Mouse (Mus musculus): ENCODE results near the gene Kif19a. TPM values are rescaled to one million over a fixed set of nuclear protein-coding genes. Genes with fewer than 3 reads are reported as not detected.
A peak's percentile ranks its signal among the peaks of the same experiment; 100 is the strongest.

Kif19a gene
- total RNA-seq, 2 experiments from 2014 or later, result 0.99 to 1.6 TPM

DNA sequence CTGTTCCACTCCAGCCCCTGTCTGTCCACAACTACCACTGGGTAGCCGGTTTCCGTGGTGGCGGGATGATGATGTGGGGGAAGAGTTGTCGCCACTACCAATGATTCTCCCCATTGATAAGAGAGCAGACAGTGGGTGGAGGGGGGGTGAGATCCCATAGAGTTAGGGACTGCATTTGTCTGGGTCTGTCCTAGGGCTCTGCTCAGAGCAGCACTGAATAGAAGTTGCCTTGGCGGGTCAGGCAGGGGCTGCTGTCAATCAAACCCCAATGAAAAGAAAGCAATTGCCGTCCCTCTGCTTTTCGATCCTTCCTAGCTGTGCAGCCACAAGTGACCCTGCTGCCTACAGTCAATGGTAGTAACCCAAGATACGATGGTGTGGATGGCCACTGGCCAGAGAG lies 38.8 kb downstream of the Kif19a start:
- DNase-seq (ENCODE audit: low spot score in 2 of 2), result no peak

DNA sequence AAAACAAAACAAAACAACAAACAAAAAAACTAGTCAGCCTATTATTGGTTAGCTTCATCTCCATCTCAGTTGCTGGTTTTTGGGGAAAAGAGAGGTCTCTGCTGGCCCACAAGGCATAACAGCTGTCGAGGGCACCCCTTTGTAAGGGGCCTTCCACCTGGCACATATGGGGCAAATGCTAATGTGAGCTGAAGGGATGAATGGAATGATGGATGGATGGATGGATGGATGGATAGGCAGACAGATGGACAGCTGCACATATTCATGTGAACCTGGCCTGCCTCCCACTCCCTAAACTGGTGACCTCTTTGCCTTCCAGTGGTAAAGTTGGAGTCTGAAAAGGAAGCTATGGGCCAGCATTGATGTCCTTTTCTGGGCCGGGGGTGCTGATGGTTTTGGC lies 41.8 kb downstream of the Kif19a start:
- no peak for DNase-seq (ENCODE audit: low spot score in 2 of 2)

DNA sequence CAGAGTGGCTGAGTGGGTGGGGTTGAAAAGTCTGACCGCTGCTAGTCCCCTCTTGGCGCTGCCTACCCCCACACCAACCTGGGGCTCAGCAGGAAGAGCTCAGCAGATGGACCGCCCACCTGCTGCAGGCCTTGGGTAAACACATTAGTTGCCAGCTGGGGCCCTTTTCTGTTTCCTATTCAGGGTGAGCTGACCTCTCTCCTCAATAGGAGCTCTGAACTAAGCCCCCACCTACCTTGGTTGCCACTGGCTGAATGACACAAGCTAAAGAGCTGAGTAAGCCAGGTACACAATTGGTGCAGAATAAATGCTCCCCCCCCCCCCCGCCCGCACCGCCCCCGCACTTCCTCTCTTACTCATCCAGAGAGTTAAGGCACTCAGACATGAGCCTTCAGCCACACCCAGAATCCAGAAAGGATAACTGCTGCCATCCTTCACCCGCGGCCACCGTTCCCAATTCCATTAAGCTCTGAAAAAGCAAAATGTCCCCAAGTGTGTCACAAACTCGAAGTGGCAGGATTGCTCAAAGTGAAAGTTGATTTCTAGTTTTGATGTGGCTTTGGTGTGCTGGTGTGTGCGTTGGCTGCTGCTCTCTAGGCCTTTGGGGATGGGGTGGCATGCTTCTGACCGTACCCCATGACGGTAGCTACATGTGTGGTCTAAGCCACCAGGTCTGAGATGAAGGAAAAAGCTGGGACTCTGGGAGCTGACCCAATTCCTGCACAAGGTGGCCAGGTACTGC lies 42.7 kb downstream of the Kif19a start:
- no peak for DNase-seq (ENCODE audit: low spot score in 2 of 2)

DNA sequence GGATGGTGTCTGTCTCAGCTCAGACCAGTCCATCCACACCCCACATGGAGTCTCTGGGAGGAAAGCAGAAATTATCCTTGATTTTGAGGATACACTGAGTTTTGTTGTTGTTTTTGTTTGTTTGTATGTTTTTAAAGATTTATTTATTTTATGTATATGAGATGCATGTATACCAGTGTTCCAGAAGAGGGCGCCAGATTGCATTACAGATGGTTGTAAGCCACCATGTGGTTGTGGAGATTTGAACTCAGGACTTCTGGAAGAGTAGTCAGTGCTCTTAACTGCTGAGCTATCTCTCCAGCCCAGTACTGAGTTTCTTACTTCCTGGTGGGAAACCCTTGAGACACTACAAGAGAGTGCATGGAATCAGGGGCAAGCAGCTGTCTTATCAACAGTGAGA lies 44.2 kb downstream of the Kif19a start:
- DNase-seq (ENCODE audit: low spot score in 2 of 2), result no peak

DNA sequence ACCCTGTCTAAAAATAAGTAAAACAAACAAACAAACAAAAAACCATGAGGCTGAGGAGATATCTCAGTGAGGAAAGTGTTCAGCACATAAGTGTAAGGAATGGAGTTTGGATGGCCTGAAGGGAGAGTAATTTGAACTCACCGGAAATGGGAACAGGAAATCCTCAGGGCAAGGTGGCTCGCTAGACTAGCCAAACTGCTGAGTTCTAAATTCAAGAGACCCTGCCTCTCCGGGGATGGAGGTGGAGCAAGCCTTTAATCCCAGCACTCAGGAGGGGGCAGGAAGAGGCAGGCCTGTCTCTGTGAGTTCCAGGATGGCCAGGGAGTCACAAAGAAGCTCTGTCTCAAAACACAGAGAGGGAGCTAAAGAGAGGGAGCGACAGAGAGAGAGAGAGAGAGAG lies 45.2 kb downstream of the Kif19a start:
- no peak for DNase-seq (ENCODE audit: low spot score in 2 of 2)

DNA sequence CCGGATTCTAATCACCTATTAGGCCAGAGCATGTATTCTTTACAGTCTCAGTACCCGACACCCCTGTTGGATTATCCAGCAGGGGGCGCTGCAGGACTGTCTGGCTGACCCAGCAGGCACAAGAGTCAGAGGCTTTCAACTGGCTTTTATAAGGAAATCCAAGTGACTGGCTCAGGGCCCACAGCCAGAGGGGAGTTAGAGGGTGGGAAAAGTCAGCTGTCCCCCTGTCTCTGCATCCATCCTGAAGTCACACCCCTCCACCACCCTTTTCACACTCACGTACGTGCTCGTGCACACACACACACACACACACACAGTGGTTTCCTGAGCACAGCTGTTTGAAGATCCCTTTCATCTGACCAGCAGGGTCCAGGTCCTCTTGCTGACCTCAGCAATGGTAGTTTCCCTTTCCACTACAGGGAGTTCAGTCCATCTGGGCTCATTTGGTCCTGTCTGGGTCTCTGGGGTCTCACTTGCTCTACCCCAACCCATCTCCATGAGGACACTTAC lies 47.6 kb downstream of the Kif19a start:
- peak; percentile 89 to 94 for DNase-seq (ENCODE audit: low spot score in 2 of 2)

DNA sequence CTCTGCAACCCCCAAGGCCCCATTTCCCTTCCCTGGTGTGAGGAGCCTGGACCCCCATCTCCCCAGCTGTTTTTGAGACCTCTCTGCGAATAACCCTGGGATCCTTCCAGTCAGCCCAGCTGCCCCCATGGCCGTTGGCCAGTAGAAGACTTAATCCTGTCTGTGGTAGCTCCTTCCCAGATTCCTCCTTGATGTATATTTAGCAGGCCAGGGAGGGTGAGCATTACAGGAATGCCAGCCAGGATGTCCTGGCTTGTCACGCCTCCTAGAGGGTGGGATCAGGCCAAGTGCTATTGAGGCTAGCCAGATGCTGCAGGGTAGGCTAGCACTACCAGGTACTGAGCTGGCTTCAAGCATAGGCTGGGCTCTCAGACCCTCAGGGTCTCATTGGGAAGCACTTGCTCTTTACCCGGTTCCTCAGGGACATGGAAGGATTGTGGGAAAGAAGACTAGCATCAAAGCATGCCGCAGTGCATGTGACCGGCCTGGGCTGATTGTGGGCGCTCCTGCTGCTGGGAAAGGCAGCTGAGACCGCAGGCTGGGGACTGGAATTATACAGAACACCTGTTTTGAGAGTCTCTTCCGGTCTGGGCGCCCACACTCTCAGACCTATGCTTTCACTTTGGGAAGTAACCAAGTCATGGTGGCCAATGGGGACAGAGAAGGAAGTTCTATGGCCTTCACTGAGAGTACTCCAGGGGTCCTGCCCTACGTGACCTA lies 49.8 kb downstream of the Kif19a start:
- DNase-seq (ENCODE audit: low spot score in 2 of 2), result no peak

DNA sequence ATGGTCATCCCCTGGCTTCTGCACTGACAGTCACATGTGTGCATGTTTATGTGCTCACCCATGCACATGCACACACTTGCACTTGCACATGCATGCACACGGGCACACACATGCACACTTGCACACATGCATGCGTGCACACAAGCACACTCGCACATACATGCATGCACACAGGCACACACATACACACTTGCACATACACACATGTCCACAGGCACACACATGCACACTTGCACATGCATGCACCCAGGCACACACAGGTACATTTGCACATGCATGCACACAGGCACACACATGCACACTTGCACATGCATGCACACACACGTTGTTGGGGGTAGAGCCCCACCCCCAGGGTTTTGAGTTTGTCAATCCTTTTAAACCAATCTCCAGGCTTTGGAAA lies 51.7 kb downstream of the Kif19a start:
- DNase-seq (ENCODE audit: low spot score in 2 of 2), result no peak

DNA sequence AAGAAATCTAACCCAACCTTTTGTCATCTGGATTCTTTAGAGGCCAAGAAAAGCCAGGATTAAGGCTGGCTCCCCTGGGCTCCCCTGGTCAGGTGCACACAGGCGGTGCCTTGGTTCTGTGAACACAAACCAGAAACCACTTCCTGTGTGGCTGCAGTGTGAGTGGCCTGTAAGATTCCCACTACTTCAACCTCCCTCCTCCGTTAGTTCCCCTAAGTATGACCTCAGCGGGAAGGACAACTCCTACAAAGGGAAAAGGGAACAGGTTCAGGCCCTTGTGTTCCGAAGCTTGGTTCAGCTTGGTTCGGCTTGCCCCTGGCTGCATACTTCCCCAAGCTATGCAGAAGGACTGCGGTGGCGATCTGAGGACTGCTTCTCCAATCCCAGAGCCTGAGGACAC lies 53.0 kb downstream of the Kif19a start:
- no peak for DNase-seq (ENCODE audit: low spot score in 2 of 2)

DNA sequence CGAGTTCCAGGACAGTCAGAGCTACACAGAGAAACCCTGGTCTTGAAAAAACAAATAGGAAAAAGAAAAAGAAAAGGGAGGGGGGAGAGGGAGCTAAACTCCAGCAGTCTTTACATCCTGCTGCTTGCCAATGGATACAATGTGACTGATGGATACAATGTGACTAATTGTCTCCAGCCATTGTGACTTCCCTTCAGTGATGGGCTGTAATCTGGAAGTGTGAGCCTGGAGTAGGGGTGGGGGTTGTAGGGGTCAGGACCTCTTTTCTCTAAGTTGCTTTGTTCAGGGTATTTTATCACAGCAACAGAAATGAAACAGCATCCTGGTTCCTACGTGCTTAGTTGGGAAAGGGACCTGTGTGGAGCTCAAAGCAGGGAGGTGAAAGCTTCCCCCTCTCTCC lies 53.9 kb downstream of the Kif19a start:
- no peak for DNase-seq (ENCODE audit: low spot score in 2 of 2)

DNA sequence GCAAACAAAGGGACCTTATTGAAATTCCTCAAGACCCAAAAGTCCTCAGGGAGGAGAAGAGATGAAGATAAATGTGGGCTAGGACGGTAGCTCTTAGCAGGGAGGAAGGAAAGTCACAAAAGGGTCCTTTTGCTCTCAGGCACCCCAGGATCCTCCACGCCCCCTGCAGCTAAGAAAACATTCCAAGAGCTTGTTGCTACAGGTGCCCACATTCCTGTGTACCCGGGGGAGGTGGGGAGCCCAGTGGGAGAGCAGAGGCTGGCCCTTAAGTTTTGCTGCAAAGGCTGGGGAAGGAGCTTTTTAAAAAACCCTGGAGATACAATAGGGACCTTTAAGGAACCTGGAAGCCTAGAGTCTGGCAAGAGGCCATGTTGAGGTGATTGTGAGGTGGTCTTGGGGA lies 55.3 kb downstream of the Kif19a start:
- no peak for DNase-seq (ENCODE audit: low spot score in 2 of 2)

DNA sequence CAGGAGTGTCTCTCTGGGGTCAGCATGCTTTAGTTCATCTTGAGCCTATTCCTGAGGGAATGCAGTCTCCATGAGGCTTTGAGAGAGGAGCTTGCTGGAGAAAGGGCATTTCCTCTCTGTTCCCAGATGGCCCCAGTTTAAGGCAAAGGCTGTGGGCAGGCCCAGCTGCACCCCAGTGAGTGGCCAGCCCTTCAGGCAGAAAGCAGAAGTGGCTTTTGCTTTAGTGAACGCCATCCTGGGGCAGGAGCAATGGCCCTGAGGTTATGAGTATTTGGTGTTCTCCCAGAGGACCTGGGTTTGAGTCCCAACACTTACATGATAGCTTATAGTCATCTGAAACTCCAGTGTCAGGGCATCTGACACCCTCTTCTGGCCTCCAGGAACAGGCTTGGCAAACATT lies 56.1 kb downstream of the Kif19a start:
- DNase-seq (ENCODE audit: low spot score in 2 of 2), result no peak

DNA sequence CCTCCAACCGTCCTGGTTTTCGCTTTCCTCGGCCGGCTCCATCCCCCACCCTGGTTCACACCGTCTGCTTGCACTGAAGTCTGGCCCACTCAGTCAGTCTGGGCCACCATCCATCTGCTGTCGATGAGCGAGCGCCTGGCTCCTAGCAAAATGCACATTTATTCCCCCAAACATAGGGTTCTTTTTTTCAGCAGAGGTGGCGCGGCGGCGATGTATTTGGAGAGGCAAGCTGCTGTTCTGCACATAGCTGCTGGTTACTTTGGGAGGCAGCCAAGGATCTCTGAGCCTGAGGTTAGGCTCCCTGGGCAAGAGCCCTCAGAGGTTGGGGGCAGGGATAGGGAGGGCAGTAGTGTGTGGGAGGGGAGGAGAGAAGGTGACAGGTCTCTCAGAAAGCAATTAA lies 57.5 kb downstream of the Kif19a start:
- no peak for DNase-seq (ENCODE audit: low spot score in 2 of 2)

DNA sequence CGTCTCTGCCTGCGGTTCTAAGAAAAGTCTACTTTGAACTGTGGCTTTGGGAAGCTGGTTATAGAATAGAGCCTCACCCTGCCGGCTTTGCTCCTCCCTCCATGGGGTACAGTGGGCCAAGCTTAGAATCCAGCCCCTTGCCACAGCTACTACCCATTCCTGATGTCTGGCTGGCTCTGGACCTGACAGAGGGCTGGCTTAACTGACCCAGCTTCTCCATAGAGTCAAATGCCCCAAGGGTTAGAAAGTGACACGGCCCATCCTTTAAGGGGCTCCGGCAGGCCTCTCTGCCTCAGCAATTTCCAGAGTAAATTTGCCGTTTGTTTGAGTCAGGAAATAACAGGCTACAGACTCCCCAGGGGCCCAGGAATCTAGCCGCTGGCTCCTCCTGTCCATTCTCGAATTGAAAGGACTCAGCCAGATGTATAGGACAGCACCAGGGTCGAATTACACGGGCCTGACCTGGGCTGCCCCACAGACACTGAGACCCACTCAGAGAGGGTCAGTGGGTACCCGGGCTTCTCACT lies 58.1 kb downstream of the Kif19a start:
- no peak for DNase-seq (ENCODE audit: low spot score in 2 of 2)

DNA sequence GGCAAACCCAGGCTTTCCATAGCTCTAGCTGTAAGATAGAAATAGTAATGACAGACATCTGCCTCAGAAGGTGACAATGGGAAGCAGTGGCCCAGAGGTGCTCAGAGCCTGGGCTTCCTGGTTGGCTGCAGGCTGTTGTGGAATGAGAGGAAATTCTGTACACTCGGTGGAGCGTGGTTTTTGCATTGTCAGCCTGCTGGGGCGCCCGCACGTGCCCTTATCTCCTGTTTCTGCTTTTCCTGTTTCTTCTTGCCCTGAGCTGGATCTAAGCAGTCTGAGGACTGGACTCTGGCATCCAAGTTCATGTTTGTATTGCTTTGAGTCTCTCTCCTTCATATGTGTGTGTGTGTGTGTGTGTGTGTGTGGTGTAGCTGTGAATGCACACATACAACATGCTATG lies 61.5 kb downstream of the Kif19a start:
- DNase-seq (ENCODE audit: low spot score in 2 of 2), result no peak

DNA sequence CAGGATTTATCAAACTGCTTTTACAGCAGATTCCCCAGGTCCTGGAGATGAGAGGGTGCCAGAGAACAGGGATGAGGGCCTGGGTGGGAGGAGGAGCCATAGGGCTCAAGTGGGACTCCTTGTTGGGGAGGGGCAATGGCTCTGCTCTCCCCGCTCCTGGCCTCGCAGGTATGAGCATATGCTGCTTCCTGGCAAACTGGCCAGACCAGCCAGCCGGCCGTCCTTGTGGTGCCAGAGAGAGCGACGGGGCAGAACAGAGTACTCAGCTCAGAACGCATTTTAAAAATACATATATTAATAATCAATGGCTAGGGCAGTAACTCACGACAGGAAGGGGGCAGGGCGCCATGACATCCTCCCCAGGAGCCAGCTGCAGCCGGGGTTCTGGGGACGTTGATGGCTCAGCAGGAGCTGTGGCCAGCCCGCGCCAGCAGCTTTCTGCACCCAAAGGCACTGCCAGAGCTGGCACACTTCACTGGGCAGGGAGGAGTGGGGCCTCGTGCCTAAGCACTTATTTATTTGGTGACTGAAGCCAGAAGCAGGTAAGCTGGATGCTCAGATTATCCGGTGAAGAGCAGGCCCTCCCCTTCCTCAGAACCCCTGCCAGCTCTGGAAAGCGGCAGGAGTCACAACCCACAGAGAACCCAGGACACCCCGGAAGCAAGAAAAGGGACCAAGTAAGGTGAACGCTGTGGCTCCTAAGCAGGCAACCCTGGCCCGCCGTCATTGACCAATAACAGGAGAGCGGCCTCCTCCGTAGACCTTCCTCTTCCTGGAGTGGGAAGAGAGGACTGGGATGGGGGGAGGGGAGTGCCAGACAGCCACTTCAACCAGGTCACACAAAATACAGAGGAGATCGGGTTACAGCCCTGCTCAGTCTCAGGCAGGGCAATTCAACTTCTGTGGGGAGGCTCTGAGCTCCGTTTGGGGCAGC lies 64.6 kb downstream of the Kif19a start:
- DNase-seq (ENCODE audit: low spot score in 2 of 2), result peak in 1 of 2 experiments; percentile 39

DNA sequence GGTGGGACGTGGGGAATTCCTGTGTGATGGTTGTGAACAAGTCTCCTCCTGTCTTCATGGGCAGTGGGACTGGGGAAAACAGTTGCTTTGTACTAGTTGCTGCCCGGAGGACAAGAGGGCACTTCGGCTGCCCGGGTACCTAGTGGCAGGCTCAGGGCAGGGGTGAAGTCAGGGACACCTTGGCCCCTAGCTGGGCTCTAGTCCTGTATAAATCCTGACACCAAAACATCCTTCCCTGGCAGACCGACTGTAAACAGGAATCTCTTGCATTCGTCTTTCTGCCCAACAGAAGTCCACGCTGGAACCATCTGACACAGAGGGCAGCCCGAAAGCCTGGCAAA lies 65.2 kb downstream of the Kif19a start:
- DNase-seq (ENCODE audit: low spot score in 2 of 2), result no peak

DNA sequence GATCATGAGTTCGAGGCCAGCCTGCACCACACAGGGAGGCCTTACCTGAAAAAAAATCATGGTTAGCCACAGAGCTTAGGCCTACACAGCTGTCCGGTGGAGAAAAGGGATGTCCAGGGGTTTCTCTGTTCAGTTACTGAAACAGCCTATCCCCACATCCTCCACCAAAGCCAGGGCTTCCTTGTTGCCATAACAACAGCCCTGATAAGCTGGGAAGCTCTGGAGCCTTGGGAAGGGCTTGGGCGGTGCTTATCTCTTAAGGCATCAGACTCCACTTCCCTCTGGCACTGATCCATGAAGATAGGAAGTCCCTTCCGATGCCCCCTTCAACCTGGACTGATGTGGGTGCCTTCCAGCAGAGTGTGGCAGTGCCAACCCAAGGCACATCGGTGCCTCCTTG lies 68.0 kb downstream of the Kif19a start:
- DNase-seq (ENCODE audit: low spot score in 2 of 2), result no peak
